Mouse (Mus musculus): ENCODE results near the gene Hrc.
A peak's percentile ranks its signal among the peaks of the same experiment; 100 is the strongest.

The Hrc gene

DNA sequence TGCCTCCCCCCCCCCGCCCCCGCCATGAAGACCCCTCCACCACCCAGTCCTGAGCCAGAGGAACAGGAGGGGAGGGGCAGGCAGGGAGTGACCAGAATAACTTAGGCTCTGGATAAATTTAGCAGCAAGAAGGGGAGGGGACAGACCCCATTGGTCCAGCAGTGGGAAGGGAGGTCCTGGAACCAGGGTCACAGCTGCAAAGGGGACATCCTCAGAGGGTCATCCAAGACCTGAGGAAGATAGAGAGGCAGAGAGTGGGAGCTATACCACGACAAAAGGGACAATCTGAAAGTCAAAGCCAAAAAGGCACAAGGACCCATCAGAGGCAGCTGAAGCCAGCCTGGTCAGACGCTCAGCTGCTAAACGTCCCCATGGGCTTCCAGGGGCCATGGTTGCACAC lies at the start of gene Hrc:
Gene Hrc, plus strand, starts transcription at position 235 of the 400 bp plus-strand sequence.
- no peak for DNase-seq (ENCODE audit: low read depth)

DNA sequence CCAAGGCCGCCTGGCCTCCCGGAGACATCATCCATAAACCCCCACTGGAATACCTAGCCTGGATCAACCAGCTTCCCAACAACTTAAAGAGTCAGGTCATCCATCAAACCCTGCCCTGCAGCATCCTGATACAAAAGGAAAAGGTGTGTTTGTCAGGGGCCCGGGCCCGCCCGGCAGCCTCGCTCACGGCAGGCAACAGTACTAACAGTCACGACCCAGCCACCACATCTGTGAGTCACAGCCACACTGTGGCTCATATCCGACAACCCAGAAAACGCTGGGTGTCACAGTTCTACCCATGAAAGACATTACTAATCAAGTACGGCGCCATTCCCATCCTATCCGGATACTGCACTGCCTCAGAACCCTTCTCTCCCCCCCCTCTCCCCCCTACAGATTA lies 48.6 kb upstream of the Hrc start:
- peak; percentile 88 for DNase-seq (ENCODE audit: low read depth)

DNA sequence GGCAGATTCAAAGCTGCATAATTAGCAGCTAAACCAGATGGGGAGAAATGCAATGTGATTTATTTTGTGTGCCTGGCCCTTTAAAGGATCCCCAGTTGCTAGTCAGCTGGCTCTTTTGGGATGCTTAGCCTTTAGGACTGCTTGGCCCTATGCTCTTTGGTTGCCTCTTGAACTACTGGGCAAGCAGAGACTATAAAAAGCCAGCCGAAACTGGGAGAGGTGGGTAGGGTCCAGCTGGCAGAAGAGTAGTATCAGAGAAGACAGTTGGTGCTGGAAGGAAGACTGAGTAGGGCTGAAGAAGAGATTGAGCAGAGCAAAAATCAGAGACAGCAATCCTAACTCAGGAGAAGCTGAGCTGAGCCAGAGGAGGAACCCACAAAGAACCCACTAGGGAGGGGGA lies 38.5 kb upstream of the Hrc start:
- DNase-seq (ENCODE audit: low read depth): no peak

DNA sequence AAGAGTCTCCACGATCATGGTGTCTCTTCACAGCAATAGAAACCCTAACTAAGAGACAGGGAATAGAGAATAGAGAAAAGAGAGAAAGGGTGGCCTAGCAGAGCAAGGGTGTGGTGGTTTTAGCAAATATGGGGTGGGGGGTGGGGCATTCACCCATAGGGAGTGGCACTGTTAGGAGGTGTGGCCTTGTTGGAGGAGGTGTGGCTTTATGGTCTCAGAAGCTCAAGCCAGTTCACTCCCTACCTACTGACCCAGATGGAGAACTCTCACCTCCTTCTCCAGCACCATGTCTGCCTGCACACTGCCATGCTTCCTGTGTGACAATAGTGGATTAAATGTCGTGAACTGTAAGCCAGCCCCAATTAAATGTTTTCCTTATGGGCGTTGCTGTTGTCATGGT lies 37.5 kb upstream of the Hrc start:
- no peak for DNase-seq (ENCODE audit: low read depth)

DNA sequence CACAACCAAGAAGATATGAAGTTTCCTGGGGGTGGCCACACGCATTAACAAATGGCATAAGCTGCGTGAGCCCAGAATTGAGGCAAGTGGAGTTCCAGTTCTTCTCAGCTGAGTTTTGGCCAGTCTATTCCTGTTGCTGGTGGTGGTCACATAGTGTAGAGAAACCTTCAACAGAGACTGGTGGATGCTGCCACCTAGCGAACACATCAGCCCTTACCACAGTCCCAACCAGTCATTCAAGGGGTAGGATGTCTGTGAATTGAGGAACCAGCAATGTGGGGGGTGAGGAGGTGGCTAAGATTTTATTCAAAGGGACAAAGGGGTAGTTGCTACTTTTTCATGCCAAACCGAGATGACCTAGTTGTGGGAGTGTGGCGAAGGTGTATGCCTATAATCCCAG lies 35.3 kb upstream of the Hrc start:
- peak; percentile 90 for DNase-seq (ENCODE audit: low read depth)

DNA sequence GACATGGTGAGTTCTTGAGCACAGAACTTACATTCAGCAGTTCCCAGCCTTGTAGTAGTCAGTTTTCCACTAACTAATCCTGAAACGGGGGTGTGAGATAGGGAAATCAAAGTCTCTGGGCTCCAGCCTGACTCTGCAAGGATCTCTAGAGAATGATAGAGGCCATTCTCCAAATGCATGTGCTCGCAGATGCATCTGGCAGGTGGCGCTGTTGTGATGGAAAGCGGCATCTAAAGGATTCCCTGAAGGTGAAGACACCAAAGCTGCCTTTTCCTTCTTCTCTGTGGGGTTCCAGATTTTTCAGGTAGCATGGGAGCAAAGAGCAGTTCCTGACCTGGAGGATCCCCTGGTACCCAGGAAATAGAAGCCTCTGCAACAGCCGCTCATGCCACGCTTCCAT lies 34.8 kb upstream of the Hrc start:
- peak; percentile 71 for DNase-seq (ENCODE audit: low read depth)

DNA sequence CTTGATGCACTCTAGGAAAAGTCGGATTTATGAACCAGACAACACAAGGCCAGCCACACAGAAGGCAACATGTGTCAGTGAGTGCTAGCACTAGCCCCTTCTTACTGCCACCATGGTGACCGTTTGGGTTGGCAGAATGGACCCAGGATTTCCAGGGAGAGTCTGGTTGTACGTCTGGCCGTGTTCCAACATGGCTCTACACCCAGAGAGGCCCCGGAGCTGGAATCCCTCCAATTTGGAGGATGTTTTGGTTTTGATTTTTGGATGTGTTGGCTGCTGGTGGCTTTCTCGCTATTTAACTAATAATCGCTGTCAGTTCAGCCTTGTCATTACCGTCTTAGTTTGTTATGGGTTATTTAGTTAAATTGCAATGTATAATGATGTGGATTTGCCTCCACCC lies 32.5 kb upstream of the Hrc start:
- DNase-seq (ENCODE audit: low read depth): no peak

DNA sequence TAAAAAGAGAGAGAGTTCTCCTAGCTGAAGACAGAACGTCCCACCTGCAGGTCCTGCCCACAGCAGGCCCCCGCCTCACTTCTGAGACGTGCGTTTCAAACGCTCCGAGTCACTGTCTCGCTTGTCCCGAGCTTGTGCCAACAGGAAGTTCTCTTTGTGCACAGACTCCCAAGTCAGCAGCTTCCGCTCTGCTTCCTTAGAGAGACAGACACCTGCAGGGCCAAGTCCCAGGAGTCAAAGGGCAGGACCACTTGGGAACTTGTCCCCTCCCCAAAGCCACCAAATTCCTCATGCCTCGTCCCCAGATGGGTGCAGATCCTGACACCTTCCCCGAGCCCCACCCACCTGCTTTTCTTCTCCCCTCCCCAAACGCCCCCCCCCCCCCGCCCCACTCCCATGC lies 30.2 kb upstream of the Hrc start:
- no peak for DNase-seq (ENCODE audit: low read depth)

DNA sequence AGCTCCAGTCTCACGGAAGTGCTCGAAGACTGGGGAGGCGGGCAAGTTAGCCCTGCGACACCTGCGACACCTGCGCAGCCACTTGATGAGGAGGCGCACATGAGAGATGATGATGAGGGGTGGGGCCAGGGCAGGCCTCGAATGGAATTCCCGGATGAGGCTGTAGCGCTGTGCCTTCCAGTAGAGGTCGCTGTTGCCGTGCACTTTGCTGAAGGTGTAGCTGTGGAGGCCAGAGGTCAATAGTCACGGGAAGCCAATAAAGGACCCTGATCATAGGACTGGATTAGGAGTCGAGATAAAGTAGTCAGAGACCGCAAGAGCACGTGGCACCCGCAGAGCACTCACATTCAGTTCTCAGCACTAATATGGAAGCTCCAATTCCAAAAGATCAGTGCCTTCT lies 29.8 kb upstream of the Hrc start:
- DNase-seq (ENCODE audit: low read depth): peak; percentile 62

DNA sequence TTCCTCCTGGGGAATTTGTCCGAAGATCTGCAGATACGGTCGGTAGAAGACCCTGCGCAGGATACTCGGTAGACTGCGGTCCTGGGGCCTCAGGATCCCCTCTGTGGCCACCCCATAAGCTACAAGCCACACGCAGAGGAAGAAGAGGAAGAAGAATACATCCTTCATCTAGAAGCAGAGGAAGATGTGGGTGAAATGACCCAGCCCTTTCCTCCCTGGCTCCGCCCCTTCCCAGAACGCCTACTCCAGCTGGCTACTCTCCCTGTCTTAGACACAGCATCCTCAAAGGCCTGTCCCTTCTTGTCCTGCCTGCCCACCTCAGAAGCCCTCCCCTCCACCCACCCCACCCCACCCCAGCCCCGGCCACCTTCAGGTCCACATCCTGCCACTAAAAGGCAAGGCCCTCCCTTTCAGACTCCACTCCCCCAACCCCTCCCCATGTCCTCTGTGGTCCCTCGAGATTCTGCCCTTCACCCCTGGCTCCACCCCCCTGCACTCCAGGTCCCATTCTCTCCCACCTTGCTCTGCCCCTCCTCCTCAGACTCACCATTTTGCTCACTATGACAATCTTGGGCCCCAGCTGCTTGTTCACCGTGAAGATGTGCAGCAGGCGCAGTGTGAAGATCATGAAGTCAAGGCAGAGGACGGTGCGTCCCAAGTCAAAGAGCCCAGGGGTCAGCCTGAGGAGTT lies 26.4 kb upstream of the Hrc start:
- DNase-seq (ENCODE audit: low read depth): peak; percentile 67

DNA sequence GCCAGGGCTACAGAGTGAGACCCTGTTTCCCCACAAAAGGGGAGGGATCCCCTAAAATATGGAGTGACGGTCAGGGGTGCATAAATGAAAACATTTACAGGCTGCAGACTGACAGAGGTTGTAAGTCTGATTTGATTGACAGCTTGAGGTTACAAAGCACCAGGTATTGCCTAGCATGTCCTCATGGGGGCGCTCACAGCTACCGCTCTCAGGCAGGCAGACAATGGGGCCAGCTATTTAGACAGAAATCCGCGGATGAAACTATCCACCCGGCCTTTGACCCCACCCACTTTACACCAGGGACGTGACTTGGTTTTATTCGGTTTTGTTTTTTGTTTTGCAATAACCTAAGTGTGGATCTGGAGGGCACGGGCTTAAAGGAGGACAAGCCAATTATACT lies 25.6 kb upstream of the Hrc start:
- peak; percentile 82 for DNase-seq (ENCODE audit: low read depth)

DNA sequence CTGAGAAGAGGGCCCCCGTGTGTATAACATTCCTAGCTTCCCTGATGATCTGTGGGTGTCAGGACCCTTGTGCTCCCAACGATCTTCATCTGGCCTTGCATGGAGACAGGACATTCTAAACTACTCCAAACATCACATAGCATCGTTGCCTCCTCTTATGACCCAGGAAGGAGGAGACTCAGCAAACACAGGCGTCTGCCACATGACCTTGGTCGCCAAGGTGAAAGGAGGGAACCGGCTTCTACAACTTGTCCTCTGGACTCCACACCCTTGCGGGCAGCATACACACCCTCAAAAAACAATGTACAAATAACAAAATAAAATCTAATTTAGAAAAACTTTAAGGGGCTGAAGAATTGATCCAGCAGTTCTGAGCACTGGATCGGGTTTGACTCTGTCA lies 23.1 kb upstream of the Hrc start:
- DNase-seq (ENCODE audit: low read depth): no peak

DNA sequence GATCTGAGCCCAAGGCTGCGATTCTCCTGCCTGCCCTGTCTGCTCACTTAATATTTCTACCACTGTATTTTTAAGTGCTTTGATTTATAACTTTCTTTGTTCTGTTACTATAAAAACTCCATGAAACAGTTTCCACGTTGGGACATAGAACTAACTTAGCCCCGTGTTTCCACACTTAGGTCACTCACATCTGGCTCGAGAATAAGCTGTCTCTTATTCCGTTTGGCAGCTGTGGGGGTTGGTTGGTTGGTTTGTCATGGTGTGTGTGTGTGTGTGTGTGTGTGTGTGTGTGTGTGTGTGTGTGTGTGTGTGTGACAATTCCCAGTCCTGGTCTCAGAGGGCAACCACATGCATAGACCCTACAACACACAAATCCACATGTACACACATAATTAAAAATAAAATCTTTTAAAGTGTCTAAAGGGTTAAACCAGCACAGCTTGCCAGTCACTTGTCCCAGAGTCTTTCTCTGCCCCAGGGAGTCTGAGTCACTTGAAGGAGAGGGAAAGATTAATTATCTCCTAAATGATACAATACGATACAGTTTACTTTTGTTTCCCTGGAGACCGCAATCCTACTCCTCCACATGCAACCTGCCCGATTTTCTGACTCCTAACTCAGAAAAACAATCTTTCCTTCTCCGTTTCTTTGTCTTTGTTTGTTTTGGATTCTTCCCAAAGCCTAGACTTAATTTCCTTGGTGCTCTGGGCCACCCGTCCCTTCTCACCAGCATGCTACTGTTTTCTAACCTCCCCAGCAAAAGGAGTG lies 22.2 kb upstream of the Hrc start:
- DNase-seq (ENCODE audit: low read depth): no peak

DNA sequence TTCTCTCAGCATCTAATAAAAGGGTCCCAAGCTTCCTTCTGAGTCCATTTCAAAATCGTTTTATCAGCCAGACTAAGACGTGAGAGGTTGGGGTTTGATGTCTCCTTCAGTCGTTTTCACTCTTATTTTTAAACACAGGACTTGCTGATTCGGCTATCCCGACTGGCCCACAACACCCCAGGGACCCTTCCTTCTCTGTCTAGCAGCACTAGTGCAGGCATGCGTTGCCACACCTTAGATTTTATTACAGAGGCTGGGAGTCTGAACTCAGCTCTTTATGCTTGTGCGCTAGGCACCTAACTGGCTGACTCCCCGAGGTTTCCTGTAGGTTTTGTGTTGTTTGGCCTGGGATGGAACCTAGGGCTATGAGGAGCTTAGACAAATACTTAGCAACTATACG lies 21.6 kb upstream of the Hrc start:
- no peak for DNase-seq (ENCODE audit: low read depth)

DNA sequence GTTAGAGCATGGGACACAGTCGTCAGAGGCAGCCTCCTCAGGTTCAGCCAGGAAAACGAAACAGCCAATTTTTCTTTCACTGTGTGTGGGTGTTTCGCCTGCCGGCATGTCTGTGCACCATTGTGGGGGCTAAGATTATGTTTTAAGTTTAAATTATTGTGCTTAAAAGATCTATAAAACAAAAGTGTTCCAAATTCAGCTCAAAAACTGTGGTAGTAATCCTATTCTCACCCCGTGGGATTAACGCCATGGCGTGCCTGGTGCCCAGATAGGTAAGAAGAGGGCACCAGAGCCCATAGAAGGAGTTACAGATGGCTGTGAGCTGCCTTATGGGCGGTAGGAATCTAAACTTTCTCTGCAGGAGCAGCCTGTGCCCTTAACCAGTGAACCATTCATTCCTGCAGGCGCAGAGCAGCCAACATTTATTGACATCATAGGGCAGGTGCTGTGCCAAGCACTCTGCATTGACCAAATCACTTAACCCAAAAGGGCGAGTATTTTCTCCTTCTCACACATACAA lies 19.8 kb upstream of the Hrc start:
- DNase-seq (ENCODE audit: low read depth): no peak

DNA sequence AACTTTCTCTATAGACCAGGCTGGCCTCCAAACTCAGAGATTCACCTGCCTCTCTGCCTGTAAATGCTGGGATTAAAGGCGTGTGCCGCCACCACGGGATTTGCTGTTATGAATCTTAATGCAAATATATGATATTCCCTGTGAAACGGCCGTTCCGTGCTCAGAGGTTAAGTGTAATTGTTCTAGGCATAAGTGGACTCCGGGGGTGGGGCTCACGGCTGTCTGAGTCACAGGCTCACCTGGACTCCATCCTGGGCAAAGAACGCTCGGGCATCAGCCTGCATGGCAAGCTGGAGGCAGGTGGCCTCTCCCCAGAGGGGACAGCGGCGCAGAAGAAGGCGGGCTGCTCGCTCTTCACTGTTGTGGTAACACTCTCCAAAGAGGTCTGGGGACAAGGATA lies 18.6 kb upstream of the Hrc start:
- no peak for DNase-seq (ENCODE audit: low read depth)

DNA sequence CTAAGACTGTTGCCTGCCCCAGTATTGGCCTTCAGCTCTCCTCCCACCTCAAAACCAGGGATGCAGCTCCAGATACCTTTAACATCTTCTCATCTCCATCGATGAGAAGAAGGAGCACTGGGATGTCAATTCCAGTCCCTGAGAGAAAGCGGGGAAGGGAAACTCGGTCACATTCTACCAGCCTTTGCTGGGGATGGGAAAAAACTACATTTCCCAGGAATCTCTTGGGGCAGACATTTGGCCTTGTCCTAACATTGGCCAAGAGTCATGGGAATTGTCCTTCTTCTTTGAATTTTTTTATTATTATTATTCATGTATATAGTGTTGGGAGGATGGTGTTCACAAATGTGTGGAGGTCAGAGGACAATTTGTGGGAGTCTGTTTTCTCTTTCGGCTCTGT lies 12.8 kb upstream of the Hrc start:
- DNase-seq (ENCODE audit: low read depth): no peak

DNA sequence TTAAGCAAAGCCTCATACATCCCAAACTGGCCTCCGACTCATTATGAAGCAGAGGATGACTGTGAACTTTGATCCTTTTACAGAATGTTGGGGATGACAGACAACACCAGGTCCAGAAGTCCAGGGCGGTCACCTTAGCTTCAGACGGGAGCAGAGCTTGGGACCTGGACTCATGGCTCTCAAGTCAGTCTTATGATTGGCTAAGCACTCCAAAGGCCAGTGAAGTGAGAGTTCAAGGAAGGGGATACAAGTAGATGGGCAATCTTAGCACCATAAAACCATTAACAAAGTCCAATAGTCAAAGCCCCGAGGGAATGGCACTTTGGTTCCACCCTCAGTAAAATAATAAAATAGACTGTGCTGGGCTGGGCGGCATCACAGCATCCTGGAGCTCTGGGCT lies 12.0 kb upstream of the Hrc start:
- no peak for DNase-seq (ENCODE audit: low read depth)

DNA sequence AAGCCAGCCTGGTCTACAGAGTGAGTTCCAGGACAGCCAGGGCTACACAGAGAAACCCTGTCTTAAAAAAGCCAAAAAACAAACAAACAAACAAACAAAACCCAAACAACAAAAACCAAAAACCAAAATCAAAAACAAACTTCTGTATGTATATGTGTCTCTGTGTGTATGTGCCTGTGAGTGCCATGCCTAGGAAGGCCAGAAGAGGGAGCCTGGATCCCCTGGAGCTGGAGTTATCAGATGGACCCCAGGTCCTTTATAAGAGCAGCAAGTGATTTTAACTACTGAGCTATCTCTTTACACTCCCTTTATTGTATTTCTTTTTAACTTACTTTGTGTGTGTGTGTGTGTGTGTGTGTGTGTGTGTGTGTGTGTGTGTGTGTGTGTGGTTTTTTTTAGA lies 9.3 kb upstream of the Hrc start:
- no peak for DNase-seq (ENCODE audit: low read depth)

DNA sequence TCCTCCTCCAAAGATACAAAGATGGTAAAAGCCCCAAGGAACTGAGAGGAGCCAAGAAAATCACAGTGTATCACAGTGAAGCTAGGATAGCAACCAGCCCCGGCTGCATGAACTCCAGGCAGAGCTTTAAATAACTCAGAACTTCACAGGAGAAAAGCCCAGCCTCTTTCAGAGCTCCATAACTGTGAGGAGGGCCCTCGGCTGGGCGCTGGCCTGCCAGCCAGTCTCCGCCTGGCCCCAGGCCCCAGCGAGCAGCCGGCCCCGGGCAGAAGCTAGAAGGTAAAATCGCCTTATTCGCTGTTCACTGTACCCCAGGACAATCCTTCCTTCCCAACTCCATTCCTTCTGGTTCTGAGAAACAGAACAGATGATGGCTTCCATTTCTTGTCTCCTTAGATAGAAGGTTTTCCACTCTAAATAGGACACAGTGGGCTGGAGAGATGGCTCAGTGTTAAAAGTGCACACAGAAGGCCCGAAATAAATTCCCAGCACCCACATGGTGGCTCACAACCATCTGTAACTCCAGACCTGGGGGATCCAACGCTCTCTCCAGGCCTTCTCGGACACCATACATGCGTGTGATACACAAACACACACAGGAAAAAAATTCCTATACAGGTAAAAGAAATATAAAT lies 6.1 kb upstream of the Hrc start:
- DNase-seq (ENCODE audit: low read depth): no peak

DNA sequence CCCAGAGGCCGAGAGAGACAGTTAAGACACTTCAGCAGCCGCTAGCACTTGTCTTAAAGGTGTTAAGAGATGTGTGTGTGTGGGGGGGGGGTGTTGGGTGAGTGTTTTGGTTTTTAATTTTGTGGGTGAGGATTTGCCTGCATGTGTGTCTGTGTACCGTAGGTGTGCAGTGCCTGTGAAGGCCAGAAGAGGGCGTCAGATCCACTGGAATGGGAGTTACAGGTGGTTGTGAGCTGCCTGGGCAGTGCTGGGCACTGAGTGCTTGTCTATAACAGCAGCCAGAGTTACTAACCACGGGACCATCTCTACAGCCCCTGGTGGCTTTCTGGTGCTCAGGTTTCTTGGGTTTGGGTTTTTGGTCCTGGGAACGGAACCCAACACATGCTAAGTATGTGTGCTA lies 3.6 kb upstream of the Hrc start:
- DNase-seq (ENCODE audit: low read depth): no peak

DNA sequence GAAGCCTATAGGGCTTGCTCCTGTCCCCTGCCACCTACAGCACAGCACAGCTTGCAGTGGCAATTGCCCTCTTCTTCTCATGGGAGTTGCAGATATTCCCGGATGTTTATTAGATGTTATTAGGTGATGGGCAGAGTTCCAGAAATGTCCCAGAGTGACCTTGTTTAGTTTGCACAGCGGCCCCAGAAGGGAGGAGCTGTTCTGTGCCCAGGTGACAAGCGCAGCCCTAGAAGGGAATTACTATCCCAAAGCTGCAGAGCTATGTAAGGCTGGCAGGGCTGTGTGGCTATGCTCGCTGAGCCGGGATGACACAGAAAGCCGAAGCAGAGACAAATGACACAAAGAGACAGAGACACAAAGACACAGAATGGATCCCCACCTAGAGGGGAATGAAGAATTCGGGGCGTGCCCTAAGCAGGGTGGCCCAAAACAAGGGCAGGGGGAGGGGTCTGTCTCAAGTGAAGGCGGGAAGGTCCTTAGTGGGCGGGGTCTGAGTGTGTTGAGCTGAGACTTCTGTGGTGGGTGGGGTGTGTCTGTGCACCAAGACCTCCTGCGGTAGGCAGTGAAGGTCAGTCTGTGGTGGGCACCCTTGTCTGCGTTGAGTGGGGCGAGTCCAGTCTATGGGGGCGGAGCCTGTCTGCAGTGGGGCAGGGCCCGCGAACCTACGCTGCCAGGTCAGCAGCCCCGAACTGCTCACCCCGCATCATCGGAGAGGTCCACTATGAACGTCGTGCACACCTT lies 2.2 kb upstream of the Hrc start:
- peak; percentile 78 for DNase-seq (ENCODE audit: low read depth)
